Mouse (Mus musculus) megakaryocyte, embryonic 14.5 days (primary cell): ENCODE measurements around the gene 6030408B16Rik.

Experiments
- FLI1 ChIP-seq: IDR thresholded peaks from 2 replicates; pipeline ENCODE4 v1.6.1; 2012; ENCODE audit warnings: low read length, inconsistent platforms, mixed read lengths
- GATA1 ChIP-seq: IDR thresholded peaks from 3 replicates; pipeline ENCODE4 v1.6.1; 2012; ENCODE audit warnings: mixed read lengths, low read length, inconsistent platforms, borderline replicate concordance

GRCm38 (mm10) chr15:101318889-101319765, 26.1 kb downstream of the 6030408B16Rik start:
- no peak for TF ChIP-seq GATA1
- TF ChIP-seq FLI1, result no peak
